Mouse (Mus musculus) testis, postnatal 10 days (tissue): ENCODE data around the gene Nfkbib.
A peak's percentile ranks its signal among the peaks of the same experiment; 100 is the strongest.

Experiments used
- DNase-seq: peaks from one replicate; pipeline ENCODE4 v3.0.0; 2021; ENCODE audit warnings: low spot score

Gene Nfkbib

DNA sequence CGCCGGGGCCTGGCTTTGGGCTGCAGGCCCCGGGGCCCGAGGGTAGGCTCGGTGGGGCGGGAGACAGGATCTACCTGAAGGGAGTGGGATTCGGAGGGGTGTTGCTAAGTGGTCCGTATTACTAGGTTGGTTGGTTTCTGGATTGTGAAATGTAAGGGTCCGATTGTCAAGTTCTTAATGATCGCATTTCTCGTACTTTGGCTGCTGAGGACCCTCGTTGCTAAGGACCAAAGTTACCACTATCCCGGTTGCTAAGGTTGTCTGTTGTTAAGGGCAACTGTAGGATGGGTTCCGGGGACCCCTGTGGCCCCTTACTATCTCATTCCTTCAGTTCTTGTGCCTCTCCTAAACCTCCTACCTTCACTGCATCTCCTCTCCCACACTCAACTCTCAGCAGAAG is 402 bp downstream of the Nfkbib start:
- no peak for DNase-seq

DNA sequence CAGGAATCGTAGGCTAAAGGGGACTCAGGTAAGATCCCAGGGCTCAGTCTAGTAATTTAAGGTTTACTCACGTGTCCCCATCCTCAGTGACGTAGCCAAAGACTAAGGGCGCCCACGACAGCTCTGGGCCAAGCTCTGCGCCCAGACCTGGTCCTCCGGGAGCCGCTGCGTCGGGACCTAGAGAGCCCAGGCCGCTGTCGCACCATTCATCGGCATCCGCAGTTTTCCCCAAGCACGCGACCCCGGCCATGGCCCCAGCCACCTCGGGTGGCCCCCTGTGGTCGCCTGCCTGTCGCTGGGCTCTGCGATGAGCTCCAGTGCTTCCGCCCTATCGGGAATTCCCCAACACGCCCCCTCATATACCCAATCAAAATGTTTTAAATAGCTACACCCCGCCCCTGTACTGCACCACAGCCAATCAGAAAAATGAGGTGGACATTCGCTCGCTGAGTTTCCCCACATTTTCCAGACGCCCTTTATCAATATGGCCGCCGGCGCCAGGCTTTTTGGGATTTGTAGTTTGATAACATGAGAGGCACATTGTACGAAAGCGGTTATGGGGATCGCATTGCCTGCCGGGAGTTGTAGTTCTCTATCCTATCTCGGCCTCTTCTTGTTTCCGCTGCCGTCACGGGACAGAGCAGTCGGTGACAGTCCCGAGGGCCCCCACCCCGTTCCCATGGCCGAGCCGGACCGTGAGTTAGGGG is 986 bp downstream of the Nfkbib start, which contains the start of gene Sirt2:
Gene Sirt2, plus strand, starts transcription at position 563 of the 707 bp plus-strand sequence.
- DNase-seq: peak; percentile 92

DNA sequence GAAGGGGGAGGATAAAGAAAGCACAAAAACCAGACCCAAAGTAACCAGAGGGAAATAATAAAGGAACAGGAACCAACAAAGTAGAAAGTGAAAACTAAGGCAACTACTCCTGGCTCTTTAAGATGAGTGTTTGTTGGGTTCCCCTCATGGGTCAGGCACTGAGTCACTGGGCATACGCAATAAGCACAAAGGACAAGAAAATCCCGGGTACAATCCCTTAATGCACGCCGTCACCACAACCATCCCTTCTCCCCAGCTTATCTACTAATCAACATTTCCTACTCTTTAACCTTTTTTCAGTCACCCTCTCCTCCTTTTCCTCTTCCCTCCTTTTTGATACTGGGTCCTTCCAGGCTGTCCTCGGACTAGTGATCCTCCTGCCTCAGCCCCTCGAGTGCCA is 2.1 kb downstream of the Nfkbib start:
- DNase-seq: no peak

DNA sequence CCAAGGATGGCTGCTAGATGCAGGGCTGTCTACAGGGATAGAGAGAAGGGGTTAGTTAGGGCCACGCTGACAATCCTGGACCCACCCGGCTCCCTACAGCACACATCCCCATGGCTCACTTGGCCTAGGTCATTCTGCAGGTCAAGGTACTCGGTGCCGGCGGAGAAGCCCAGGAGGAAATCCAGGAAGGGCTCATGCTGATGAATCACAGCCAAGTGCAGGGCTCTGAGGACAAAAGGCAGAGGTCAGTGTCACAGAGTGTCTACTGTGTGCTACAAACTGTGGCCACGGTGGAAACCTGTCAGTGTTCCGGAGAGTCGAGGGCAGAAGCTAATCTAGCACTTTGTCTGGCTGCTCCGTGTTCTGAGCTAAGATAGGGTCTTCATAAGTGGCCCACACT is 5.4 kb downstream of the Nfkbib start:
- no peak for DNase-seq

DNA sequence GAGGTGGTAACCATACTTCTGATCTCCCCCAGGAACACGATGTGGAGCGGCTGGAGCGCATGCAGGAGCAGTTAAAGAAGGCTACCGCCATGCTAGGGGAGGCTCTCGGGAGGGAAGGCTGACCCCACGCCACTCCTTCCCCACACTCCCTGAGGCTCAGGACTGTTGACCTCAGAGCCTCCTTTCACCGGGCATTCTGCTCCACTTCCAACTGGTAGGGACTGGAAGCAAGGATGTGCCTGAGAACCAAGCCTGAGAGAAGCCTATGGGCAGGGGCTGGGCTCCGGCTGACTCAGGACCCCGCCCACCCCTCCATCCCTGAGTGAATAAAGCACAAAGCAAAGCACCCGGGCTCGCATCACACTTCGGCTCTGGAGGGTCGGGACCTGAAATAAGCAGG is 8.7 kb downstream of the Nfkbib start:
- DNase-seq: no peak

DNA sequence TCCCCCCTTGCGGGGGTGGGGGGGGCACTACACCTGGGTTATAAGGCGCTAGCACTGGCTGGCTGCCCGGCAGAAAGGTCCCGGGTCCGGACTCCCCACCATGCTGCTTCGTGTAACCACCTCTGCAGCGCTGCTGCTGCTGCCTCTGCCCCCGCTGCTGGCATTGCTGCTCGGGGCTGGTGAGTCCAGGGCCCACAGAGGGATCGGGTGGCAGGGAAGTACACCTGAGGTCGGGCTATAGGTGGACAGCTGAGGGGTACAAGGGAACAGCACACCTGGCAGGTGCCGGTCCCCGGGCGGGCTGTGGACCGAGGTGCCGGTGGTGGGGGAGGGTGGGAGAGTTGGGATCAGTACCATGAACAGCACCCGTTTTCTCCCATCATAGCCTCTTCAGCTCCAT is 11.2 kb downstream of the Nfkbib start, which contains the start of gene Ccer2:
Gene Ccer2, plus strand, starts transcription at position 96 of the 400 bp plus-strand sequence.
- no peak for DNase-seq

DNA sequence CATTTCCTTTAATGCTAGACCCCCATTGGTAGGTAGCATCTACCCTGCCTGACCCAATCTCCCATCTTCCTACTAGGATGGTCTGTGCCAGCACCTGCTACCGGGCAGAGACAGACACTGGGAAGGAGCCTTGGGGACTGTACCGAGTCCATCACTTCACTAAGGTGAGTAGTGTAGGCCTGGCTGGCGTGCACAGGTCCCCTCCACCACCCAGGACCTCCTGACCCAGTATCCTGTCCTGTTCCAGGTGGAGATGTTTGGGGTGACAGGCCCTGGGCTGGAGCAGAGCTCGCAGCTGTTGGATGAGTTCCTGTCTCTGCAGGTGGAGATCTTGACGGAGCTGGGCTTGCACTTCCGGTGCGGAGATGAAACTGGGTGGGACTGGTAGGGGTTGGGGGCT is 17.4 kb downstream of the Nfkbib start:
- DNase-seq: no peak

DNA sequence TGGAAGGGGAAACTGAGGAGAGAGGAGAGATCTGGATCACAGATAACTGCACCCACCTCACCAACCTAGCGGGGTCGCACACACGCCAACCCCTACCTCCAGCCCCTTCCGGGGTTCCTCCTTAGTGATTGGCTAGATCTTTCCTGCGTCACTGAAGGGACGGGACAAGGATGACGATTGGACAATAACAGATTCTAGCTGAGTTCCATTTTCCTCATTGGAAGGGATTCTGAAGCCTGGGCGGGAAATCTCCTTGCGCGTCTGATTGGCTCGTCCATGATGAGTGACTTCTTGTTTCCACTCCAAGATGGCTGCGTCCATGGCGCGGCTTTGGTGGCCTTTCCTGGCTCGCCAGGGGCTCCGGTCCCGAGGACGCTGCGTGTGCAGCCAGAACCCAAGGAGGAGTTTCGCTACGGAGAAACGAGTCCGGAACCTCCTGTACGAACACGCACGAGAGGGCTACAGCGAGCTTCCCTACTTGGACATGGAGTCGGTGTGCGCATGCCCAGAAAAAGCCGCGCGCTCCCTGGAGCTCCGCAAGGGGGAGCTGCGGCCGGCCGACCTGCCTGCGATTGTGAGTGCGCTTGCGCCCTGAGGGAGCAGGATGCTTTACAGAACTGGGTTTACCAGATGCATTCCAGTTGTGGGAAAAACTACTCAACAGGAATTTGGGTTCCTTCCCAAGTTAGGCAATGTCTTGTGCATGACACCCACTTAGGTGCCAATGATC is 25.4 kb downstream of the Nfkbib start, which contains the start of the genes Mrps12 and Sars2:
Gene Mrps12, minus strand, starts transcription at position 112 of the 730 bp plus-strand sequence.
Gene Sars2, plus strand, starts transcription at position 284 of the 730 bp plus-strand sequence.
- peak; percentile 95 for DNase-seq

DNA sequence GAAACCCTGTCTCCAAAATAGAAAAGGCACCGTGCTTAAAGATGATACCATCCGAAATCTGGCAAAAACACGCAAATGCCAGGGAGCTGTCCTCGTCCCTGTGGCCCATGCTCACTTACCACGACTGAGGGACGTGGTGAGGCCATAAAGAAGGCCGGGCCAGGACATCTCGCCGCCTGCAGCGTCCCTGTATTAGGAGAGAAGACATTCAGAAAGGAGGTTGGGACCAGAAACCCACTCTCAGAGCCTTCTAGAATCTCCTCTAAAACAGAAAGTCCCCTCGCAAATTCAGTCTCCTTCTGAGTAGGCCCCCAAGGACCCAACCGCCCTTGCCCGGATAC is 26.0 kb downstream of the Nfkbib start:
- DNase-seq: no peak

DNA sequence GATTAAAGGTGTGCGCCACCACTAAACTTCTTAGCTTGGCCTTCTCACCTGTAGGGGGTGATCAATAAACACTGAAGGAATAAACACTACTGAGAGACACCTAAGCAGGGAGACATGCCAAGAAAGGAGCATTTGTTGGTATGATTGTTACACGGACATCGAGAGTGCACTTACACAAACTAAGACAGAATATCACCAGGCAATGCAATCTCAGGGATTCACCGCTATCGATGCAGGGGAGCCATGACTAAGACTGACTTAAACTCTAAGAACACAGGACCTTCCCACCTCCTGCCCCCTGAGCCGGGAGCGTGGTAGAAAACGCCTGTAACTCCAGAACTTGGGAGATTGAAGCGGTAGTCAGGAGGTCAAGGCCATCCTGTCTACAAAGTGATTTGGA is 26.4 kb downstream of the Nfkbib start:
- DNase-seq: no peak

DNA sequence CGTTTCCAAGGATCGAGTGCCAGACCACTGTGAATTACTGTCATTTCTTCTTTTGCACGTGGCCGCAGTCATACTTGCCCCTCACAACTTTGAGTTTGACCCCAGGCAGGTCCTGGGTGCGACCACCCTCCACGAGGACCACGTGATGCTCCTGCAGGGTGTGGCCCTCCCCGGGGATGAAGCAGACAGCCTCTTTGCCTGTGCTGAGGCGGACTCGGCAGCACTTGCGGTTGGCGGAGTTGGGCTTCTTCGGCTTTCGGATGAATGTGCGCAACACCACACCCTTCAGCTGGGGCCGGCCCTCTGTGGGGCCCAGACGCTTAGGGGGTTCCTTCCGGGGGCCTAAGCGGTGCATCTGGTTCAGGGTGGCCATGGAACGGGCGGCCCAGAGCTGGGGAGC is 27.5 kb downstream of the Nfkbib start:
- DNase-seq: no peak

DNA sequence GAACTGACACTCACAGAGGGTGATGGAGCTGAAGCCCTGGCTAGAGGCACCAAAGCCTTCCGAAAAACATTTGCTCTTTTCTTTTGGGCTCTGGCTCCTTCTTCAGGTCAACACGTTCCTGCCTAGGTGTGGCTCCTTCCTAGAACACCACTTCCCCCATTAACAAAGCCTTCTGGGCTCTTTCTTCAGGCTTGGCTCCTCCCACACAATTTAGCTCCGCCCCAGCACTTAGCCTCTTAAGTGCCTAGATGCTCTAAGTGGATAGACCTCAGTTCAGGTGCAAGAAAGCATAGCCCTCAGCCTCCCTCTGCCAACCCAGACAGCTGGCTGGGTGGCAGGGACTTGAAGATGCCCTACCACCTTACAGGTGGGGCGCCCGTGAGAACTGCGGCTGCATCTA is 31.6 kb downstream of the Nfkbib start:
- no peak for DNase-seq

DNA sequence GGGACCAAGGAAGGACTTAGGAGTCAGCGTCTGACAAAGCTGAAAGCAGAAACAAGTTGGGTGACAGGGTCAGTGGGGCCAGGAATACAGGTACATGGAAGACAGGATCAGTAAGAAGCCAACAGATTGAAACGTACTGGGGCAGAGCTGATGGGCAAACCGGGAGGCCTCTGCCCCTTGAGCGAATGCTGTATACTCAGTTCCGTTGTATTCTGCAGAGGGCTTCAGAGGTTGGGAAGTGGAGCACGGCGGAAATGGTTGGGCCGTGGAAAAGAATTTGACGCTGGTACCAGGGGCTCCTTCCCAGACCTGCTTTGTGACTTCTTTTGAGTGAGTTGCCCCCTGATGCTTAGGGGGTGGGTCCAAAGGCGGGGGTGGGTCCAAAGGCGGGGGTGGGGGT is 34.1 kb downstream of the Nfkbib start:
- DNase-seq: no peak

DNA sequence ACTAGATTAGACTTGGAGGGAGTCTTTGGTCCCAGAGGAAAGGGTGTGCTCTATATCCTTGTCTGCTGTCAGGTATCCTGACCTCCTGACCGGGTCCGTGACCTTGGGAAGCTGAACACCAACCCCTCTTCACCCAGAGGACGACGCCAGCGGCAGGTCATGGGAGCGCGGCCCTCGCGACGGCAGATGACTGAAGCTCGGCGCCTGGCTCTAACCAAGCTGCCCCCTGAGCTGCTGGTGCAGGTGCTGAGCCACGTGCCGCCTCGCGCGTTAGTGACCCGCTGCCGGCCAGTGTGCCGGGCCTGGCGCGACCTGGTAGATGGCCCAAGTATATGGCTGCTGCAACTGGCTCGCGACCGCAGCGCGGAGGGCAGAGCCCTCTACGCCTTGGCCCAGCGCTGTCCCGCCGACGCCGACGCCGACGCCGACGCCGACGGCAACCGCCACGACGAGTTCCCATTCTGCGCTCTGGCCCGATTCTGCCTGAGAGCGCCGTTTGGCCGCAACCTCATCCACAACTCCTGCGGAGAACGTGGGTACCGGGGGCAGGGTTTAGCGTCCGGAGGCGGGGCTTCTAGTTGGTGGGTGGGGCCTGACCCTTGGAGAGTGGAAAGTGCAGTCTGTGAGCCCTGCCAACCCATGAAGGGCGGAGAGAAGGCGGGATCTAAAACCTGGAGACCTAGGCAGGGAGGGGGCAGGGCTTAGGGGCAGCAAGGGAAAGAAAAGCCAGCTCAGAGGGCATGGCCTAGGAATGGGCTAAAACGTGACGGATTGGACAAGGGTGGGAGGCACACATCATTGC is 34.8 kb downstream of the Nfkbib start:
- DNase-seq: peak; percentile 86

DNA sequence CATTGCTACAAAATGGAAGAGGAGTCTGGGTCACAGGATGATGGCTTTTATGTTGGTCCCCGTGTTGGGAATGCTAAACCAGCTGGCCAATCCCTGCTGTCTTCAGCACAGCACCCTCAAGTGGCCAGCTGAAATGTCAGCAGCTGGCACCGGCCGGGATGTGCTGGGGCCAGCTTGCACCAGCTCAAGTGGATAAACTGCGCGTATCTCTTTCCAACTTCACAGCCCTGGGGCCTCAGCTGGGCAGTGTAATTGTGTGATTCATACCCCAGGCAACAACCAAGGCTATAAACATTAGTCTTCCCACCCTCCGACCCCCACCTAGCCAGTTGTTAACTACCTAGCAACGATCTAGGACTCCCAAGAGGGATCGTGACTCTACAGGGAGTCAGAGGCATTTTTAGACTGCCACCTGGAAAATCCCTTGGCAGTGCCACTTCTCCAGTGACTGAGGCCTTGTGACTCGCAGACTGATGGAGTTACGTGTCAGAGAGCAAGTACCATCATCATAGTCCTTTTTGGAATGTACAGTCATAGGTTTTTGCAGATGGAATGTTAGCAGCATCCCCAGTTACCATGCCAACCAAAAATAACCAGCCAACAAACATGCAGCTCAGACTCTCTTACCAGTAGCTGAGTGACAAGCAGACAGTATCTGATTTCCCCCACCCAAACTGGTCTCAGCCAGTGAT is 39.5 kb downstream of the Nfkbib start:
- DNase-seq: no peak

DNA sequence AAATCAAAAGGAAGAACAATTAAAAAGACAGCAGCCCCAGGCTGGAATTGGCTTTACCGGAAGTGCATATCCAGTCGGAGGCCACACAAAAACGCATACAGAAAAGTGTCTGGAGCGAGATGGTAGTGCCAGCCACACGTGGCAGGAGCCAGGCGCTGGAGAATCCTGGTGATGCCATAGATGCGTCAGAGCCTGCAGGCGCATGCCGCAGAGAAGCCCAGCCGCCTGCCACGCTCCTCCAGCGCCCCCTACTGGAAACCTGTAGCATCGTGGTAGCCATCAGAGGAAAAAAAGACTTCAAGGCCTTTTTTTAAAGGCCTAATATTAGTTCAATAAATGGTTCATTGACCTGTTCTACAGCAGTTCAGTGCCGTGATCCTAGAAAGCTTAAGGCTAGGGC is 40.7 kb downstream of the Nfkbib start:
- DNase-seq: peak; percentile 90

DNA sequence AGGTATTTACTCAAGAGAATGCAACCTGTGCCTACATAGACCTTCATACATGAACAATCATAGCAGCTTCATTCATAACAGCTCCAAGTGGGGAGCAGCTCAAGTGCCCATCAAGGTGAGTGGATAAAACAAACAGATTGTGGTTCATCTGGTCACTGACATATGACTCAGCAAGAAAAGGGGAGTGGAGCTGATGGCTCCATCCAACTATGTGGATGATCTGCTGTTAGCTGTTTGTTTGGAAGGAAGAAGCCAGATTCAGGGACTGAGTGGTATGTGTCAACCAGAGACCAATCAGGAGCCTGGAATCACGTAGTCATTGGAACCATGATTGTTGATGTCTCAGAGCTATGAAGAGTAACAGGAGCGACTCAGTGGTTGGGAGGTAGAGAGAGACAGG is 42.7 kb downstream of the Nfkbib start:
- no peak for DNase-seq

DNA sequence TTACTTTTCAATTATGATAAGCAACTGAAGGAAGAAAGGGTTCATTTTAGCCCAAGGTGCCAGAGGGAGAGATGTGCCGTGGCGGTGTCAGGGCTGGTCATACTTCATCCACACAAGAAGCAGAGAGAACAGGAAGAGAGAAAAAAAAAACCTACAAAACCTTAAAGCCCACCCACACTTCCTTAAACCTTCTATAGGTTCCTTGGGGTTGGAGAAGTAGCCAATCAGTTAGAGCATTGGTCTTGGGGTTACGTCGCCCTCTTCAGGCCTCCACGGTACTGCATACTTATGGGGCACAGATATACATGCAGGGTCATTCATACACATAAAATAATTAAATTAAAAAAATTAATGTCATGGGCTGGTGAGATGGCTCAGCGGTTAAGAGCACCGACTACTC is 45.2 kb downstream of the Nfkbib start:
- no peak for DNase-seq

DNA sequence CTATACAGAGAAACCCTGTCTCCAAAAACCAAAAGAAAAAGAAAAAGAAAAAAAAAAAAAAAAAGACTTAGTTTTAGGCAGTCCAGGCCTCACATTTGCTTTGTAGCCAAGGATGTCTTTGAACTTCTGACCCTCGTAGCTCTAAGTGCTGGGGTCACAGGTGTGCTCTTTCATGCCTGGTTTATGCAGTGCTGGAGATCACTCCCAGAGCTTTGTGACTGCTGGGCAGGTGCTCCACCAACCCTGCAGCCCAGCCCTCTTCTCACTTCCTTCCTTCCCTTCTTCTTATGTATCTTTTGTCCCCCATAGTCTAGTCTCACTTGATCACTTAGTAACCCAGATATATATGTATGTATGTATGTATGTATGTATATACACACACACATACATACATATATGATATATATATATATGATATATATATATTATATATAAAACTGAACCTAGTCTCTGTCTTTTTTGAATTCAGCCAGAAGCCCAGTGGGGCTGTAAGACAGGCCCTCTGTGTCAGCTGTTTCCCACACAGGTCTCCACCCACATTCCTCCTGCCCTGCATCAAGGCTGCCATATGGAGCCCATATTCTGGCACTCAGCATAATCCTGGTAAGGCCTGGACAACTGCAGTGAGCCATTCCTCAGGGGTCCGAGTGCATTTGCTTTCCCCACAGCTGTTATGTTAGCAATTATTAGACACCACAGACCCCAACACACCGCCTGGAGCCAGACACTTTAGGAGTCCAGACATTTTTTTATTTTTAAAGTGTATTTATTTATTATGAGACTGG is 46.4 kb downstream of the Nfkbib start:
- DNase-seq: no peak

DNA sequence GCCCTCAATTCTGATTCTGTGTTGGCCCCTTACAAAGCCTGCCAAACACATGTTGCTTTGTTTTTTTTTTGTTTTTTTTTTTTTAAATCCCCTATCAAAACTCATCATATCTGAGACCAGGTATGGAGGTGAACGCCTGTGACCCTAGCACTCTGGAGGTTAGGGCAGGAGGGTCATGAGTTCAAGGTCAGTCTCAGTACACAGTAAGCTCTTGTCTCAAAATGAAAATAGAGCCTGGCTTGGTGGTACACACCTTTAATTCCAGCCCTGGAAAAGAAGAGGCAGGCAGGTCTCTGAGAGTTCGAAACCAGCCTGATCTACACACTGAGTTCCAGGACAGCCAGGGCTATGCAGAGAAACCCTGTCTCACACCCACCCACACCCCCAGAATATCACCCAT is 47.7 kb downstream of the Nfkbib start:
- no peak for DNase-seq

DNA sequence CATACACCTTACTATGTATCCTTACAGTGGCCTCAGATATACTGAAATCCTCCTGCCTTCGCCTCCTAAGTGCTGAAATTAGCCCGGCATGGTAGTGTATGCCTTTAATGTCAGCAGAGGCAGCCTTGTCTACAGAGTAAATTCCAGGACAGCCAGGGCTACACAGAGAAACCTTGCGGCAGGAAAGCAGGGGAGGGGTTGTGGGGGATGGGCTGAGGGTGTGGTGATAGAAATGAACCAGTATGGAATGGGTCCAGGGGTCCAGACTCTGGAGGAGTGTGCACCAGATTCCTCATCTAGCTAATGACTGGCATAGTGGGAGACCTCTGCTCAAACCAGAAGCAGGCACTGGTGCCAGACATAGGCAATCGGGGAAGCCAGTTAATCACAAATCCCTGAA is 48.2 kb downstream of the Nfkbib start:
- peak; percentile 57 for DNase-seq
